Mouse (Mus musculus) liver, adult 2 months (tissue): ENCODE measurements around the gene 9130213A22Rik.

Experiments used
- CTCF ChIP-seq: fragments of 200-500 bp; IDR thresholded peaks from 2 replicates; pipeline ENCODE4 v1.5.1; 2011; ENCODE audit warnings: low read depth, low read length, control low read depth
- POLR2A ChIP-seq: fragments of 200-500 bp; IDR thresholded peaks from 2 replicates; pipeline ENCODE4 v1.6.1; 2011; ENCODE audit warnings: low read length, control low read depth; ENCODE audit not compliant: insufficient read depth; ENCODE audit errors: extremely low read depth

GRCm38 (mm10) chr11:69104487-69104886 lies 17.9 kb downstream of the 9130213A22Rik start:
- no peak for TF ChIP-seq CTCF
- no peak for TF ChIP-seq POLR2A
